Mouse (Mus musculus) cerebellum, postnatal 10 days (tissue): ENCODE measurements around the gene Trpv2.
"Not testable (repeated sequence)": the region's sequence is repeated elsewhere in the genome, so short reads cannot be mapped to it uniquely, and the experiment has no call there.

Experiments
- DNase-seq, 2 experiments: peaks; one replicate each; pipeline ENCODE4 v3.0.0; 2021; ENCODE audit warnings: mixed read lengths in 2 of 2

The Trpv2 gene

GRCm38 (mm10) chr11:62649803-62650202 is 75.5 kb downstream of the Trpv2 start:
- DNase-seq: not testable (repeated sequence)
